Mouse (Mus musculus): Measurements from ENCODE around the gene Fhl3.

Fhl3 gene

DNA sequence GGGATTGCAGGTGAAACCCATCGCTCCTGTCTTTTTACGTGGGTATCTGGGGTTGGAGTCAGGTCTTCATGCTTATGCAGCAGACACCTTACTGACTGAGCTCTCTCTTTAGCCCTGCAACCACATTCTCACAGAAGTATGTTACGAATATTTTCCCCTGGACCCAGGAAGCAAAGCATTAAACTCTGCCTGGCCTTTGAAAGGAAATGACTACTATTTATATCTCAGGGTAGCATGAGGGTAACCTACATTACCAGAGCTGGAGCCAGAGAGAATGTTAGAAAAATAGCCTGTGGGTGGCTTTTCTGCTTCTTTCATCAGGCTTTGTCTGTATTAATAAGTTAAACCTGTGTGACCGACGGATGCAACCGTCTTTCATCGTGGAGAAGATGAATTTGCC, 55.0 kb downstream of the Fhl3 start:
- intact Hi-C loops (cut with DNase I), result no loop called here

Small RNA genes within 50 kb of the gene (microRNA-seq; reads per million reads assigned to microRNA genes)
- gene Gm24721 (0 reads per million in 2 experiments), gene Mir697 (0 reads per million in 2 experiments), gene Mir698 (0.11 to 0.74 reads per million in 2 experiments)

All from adrenal gland (tissue).